Comparison of ENCODE assay signal across 15 mouse cellular contexts in the genomic region with DNA sequence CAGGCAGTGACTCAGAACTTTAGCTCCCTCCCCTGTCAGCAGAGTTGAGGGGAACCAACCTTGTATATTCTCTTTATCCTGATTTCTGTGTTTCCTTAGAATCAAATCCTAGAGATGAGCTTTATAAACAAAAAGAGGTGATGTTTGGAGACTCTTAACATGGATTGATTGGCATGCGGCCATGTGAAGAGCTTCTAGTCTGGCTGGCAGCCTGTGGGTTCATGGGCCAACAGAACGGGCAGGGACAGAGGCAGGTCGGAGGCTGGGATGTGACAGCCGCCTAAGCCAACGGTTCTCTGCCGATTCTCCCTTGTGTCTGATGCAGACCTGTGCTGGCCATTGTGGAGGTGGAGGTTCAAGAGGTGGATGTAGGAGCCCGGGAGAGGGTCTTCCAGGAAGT.
"Had no signal": no experiment of that assay in that cellular context is flagged by ENCODE, and none has a peak within 500 bp of the region (broad histone marks: within the 10 kb centered on the region; RNA-seq: fewer than 3 reads in every experiment).

No protein-coding gene starts in this region.

- H3K4me3 ChIP-seq: neural tube, embryonic 15.5 days; stomach, embryonic 15.5 days had no signal

- H3K36me3 ChIP-seq: neural tube, embryonic 15.5 days had no signal

- H3K27ac ChIP-seq: neural tube, embryonic 15.5 days; stomach, embryonic 15.5 days; stomach, postnatal 0 days had no signal

- H3K4me1 ChIP-seq: stomach, embryonic 15.5 days had no signal

- DNase-seq: retina, postnatal 1 day; right cerebral cortex, adult 18-20 months; right cerebral cortex, postnatal 14 days; right cerebral cortex, postnatal 25 days; right cerebral cortex, postnatal 4 days; spleen, adult 18-20 months; thymus, adult 18-20 months; thymus, adult 2 months; thymus, postnatal 14 days; thymus, postnatal 25 days; thymus, postnatal 36 days; thymus, postnatal 4 days had no signal

- H3K4me2 ChIP-seq: neural tube, embryonic 15.5 days; stomach, embryonic 15.5 days had no signal

- H3K27me3 ChIP-seq: neural tube, embryonic 15.5 days; stomach, embryonic 15.5 days had no signal

- H3K9me3 ChIP-seq: neural tube, embryonic 15.5 days; stomach, embryonic 15.5 days had no signal

- H3K9ac ChIP-seq: neural tube, embryonic 15.5 days; stomach, embryonic 15.5 days had no signal
